Mouse (Mus musculus) ovary, adult 18-20 months (tissue): ENCODE results near the gene Gm21497.
"Not testable (repeated sequence)": the region's sequence is repeated elsewhere in the genome, so short reads cannot be mapped to it uniquely, and the experiment has no call there.

Source experiments
- DNase-seq: peaks from one replicate; pipeline ENCODE4 v3.0.0; 2022; ENCODE audit warnings: low spot score, mixed read lengths

The Gm21497 gene

DNA sequence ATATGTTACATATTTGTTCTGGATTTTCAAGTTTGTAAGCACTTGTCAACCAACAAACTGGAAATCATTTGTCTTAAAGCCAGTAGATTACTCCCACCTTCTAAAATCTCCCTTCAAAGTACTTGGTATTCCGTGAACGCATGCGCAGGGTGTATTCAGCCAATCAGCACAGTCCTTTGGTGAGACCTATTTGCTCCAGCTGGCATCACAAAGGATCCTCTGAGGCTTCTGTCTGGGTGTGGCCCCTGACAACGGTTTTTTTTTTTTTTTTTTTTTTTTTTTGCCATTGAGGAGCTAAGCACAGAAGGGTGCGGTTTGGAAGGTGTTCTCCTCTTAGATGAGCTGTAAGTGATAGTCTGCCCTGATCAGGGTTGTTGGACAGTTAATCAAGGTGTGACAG lies at the start of gene Gm21497:
Gm21497 (plus strand) TSS at position 301 of the 400 bp plus-strand sequence.
- not testable (repeated sequence) for DNase-seq
